Mouse (Mus musculus) cortical plate, adult 2 months (tissue): ENCODE measurements at regions not wholly inside any gene's neighbourhood (a gene's known extent, or its start where the extent isn't known, plus 50 kb on each side); places are given as distances from the start of the nearest gene placed in this dataset.

Experiments
- H3K27ac ChIP-seq: fragments of 200-500 bp; 2 replicates; pipeline ENCODE4 v1.5.1; 2012; ENCODE audit warnings: low read length, control low read depth, inconsistent platforms; ENCODE audit not compliant: insufficient read depth
- H3K4me1 ChIP-seq: fragments of 200-500 bp; 2 replicates; pipeline ENCODE4 v1.6.1; 2011; ENCODE audit warnings: low read length; ENCODE audit not compliant: control insufficient read depth, insufficient read depth
- H3K4me3 ChIP-seq: fragments of 200-500 bp; 2 replicates; pipeline ENCODE4 v1.5.1; 2011; ENCODE audit warnings: mild to moderate bottlenecking, low read length, control low read depth; ENCODE audit not compliant: insufficient read depth
- CTCF ChIP-seq: fragments of 200-500 bp; IDR thresholded peaks from 2 replicates; pipeline ENCODE4 v1.5.1; 2011; ENCODE audit warnings: mild to moderate bottlenecking, control low read depth, low read length; ENCODE audit not compliant: insufficient read depth; ENCODE audit errors: extremely low read depth
- POLR2A ChIP-seq: fragments of 200-500 bp; IDR thresholded peaks from 2 replicates; pipeline ENCODE4 v1.6.1; 2011; ENCODE audit warnings: mild to moderate bottlenecking, low read length, control low read depth; ENCODE audit not compliant: insufficient read depth; ENCODE audit errors: extremely low read depth

GRCm38 (mm10) chr16:24160705-24161285 is 172.1 kb upstream of the Bcl6 start:
- no peak overlapping the region for H3K27ac ChIP-seq
- no peaks in the 10 kb centered on the region for H3K4me1 ChIP-seq
- TF ChIP-seq POLR2A (no peak), CTCF (no peak)
- no peak overlapping the region for H3K4me3 ChIP-seq

- Histone ChIP-seq H3K4me3 (no peak overlapping the region), H3K27ac (no peak overlapping the region), H3K4me1 (no peaks in the 10 kb centered on the region)
- no peak for TF ChIP-seq POLR2A
- TF ChIP-seq CTCF: no peak
Observed at GRCm38 (mm10) chr16:24159336-24159735, 170.7 kb upstream of the Bcl6 start.

- no peaks in the 10 kb centered on the region for H3K4me1 ChIP-seq
- H3K27ac ChIP-seq: no peak overlapping the region
- no peak overlapping the region for H3K4me3 ChIP-seq
- TF ChIP-seq CTCF (no peak), POLR2A (no peak)
Observed at GRCm38 (mm10) chr16:24157753-24158152, 169.1 kb upstream of the Bcl6 start.

DNA sequence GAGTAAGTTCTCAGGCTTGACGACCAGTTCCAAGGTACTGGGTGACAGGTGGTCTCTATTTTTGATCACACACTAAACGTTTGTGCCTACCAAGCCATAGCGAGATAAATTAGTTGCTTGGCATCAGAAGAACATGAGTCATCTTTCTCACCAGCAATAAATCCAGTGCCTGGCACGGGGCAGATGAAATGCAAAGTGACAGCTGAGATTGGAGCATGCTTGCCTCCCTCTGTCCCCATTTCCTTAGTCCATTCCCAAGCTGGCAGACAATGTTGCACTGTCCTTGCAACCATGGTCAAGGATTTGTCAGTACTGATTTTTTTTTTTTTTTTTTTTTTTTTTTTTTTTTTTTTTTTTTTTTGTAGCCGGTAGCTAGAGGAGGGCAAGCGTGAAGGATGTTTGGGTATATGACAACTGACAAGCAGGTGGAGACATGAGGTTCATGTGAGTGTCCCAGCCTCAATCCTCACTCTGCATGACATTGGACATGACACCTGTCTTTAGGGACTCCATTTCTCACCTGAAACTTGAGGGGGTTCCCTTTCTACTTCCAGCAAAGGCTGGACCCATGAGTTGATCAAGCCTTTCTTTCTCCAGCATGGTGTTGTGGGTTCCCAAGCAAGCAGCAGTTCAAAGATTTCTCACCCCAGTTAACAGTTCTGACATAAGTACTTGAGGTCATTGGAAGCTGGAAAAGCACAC is 168.2 kb upstream of the Bcl6 start:
- Histone ChIP-seq H3K4me1 (no peaks in the 10 kb centered on the region), H3K4me3 (no peak overlapping the region), H3K27ac (no peak overlapping the region)
- TF ChIP-seq POLR2A: no peak

DNA sequence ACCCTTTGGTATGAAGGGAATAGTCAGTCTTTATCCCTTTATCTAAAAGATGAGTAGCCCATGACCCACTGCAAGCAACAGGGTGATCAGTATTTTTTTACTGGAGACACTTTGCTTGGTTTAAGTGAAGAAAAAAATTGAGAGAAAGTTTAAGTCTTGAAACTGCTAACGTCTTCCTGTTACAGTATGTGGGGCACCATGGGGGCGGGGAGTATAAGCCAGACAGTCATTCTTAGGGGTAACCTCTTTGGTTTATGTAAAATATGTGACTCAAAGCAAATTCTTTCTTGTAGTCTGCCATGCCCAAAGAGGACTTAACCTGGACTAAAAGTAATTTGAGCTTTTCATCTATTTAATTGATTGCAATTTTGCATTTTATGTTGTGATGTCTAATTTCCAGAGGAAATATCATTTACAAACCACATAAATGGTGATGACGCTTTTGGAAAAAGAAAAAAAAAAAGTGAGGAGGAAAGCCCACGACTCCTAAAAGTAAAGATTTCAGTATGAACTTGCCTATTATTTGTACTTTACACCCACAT is 166.2 kb upstream of the Bcl6 start:
- Histone ChIP-seq H3K4me3 (no peak overlapping the region), H3K27ac (no peak overlapping the region), H3K4me1 (no peaks in the 10 kb centered on the region)
- TF ChIP-seq POLR2A (no peak), CTCF (no peak)

DNA sequence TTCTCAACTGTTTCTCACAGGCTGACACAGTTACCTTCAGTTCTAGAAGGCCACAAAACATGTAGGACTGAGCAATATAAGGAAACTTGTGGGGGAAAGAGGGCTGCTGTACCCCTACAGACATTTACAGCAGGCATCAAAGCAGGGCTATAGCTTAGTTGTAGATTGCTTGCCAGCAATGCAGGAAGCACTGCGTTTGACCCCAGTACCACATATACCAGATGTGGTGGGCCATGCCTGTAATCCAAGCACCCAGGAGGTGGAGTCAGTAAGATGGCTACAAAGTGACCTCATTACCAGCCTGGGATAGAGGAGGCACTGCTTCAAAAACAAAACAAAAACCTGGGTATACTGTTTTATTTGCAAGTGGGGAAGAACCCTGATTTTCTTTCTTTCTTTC is 165.3 kb upstream of the Bcl6 start:
- TF ChIP-seq CTCF: no peak
- TF ChIP-seq POLR2A: no peak

DNA sequence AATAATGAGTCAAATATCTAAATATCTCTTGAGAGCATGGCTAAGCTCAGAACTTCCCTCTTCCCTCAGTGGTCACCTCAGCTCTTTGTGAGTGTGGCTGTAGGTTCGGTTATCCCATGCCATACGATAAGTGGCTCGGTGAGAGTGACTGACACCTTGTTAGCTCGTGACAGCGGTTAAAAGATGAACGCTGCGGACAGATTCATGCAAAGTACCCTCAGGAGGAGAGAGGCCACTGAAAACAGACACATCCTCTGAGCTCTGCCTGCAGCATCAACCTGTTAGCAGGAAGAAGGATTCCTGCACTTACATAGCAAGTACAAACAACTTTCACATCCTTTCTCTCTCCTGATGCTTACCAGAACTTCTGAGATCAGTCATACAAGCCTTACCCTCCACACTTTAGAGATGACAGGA is 163.2 kb upstream of the Bcl6 start:
- Histone ChIP-seq H3K27ac (no peak overlapping the region), H3K4me1 (peaks cover 1% of the 10 kb centered on the region; the same call in 1 of the 2 replicates), H3K4me3 (no peak overlapping the region)
- TF ChIP-seq CTCF (no peak), POLR2A (no peak)

More for the DNA sequence above, 165.3 kb upstream of the Bcl6 start:
- H3K4me3 ChIP-seq: no peak overlapping the region
- H3K27ac ChIP-seq: no peak overlapping the region
- peaks cover 1% of the 10 kb centered on the region; the same call in 1 of the 2 replicates for H3K4me1 ChIP-seq

DNA sequence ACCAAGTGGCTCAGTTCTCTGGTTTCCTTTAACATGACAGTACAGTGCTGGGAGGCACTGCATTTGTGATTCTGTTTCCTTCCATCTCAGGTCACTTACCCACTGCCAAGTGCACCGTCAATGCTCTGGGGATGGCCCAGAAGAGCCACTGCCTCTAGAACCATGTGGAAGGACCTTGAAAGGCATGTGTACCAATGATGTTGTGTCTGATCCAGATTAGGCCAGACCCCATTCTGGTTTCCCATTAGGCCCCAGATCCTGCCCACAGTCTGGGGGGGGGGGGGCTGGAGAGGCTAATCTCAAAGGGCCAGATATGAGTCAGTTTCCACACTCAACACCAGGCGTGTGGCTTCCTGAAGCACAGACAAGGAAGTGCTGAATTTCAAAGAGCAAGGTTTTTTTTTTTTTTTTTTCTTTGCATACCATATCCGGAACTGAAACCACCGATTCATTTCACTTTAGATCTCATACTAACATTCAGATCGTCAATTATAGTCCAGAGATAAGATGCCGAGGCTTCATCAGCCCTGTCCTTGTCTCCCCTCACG is 162.6 kb upstream of the Bcl6 start:
- no peak overlapping the region for H3K27ac ChIP-seq
- H3K4me3 ChIP-seq: no peak overlapping the region
- no peak for TF ChIP-seq POLR2A
- no peak for TF ChIP-seq CTCF
- peaks cover 1% of the 10 kb centered on the region; the same call in 1 of the 2 replicates for H3K4me1 ChIP-seq

DNA sequence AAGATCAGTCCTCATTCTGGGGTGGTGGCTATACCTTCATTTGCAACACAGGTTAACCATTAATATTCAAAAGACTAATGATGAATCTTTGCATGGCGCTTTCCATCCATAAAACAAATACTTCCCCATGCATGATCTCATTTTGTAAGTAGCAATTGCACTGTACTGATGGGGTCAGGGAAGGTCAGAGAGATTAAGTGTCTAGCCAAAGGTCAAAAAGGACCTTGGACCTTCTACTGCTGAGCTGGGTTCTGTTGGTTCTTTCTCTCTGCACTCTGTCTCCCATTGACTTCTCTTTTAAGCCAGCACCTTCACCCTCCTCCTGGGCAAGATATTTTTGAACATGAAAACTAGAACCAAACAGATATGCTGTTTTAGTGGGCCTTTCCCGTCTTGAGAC is 161.9 kb upstream of the Bcl6 start:
- Histone ChIP-seq H3K4me1 (peaks cover 1% of the 10 kb centered on the region; the same call in 1 of the 2 replicates), H3K27ac (no peak overlapping the region), H3K4me3 (no peak overlapping the region)
- TF ChIP-seq CTCF: no peak
- TF ChIP-seq POLR2A: no peak

DNA sequence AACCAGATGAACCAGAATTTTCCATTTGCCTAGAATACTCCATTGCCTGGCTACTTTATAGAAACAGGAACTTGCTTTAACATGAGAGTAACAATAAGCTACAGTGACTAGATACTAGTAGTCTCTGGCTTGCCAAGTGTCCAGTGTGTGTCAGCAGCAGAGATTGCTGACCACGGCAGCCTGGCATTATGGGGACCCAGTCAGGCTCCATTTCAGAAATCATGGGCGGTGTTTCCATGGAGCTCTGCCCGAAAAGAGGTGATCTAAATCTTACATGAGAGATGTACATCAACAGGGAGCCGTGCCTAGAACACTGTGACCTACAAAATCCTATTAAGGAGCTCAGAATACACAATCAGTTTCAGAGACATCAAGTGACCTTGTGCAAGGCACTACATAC is 160.8 kb upstream of the Bcl6 start:
- TF ChIP-seq CTCF (no peak), POLR2A (no peak)
- H3K4me1 ChIP-seq: peaks cover 1% of the 10 kb centered on the region; the same call in 1 of the 2 replicates
- H3K27ac ChIP-seq: no peak overlapping the region
- H3K4me3 ChIP-seq: no peak overlapping the region
